Mouse (Mus musculus) bone marrow, adult 2 months (tissue): ENCODE data around the gene Vps26c.

Experiments used
- CTCF ChIP-seq: fragments of 200-500 bp; IDR thresholded peaks from 2 replicates; pipeline ENCODE4 v1.5.1; 2011; ENCODE audit warnings: low read length, control low read depth; ENCODE audit not compliant: control insufficient read depth, insufficient read depth
- POLR2A ChIP-seq: fragments of 200-500 bp; IDR thresholded peaks from 2 replicates; pipeline ENCODE4 v1.6.1; 2011; ENCODE audit warnings: low read depth, mild to moderate bottlenecking, control low read depth, low read length, borderline replicate concordance; ENCODE audit not compliant: control insufficient read depth

DNA sequence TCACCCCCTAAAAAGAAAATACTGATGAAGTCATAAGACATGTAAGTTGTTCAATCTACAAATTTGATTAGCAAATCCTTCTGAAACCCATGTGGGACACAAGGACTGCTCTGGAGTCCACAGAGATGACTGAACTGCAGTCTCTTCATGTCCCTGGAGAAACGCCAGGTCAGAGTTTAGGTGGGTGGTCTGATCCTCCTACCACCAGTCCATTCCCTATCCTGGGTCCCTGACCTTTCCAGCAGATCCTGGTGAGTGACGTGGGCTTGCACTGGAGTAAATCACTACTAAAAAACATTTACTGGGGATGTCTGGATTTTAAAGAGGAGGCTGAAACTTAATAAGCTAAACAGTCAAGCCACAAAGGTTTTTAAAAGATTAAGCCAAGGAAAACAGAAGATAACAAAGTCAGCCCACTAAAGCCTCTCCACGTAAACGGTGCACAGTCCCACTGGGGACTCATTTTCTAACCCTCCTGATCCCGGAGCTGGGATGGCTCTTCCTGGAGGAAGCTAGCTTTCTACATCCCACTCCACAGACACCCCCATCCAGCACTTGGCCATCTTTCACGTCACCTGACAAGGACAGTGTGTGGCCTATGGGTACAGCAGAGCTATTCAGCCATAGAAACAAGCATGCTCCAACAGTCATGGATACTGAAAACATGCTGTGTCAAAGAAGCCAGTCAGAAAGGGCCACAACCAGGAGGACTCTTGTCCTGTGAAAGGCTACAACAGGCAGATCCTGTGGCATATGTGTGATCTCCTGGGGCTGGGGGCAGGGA is 2.8 kb downstream of the Vps26c start:
- no peak for TF ChIP-seq CTCF
- no peak for TF ChIP-seq POLR2A
